Mouse (Mus musculus) CH12.LX (cell line): ENCODE measurements around the gene Necap2. TPM values are rescaled to one million over a fixed set of nuclear protein-coding genes. Genes with fewer than 3 reads are reported as not detected.

Experiments used
- DNase-seq: peaks from one replicate; pipeline ENCODE4 v3.0.0-alpha.2; 2013; ENCODE audit errors: extremely low read depth
- H3K27ac ChIP-seq: 2 replicates; pipeline ENCODE4 v1.5.1; 2012; ENCODE audit warnings: low read depth, mild to moderate bottlenecking, control low read depth, moderate library complexity; ENCODE audit not compliant: insufficient read depth
- H3K27me3 ChIP-seq: replicated peaks from 2 replicates; pipeline ENCODE3; 2012; ENCODE audit warnings: inconsistent platforms
- H3K36me3 ChIP-seq, 2 experiments: replicated peaks in 1 of 2; 2 replicates each; pipeline versions ENCODE3 to v1.6.1; 2012; ENCODE audit warnings: inconsistent platforms in 1 of 2, low read length in 1 of 2, mild to moderate bottlenecking in 1 of 2, mixed read lengths in 1 of 2, moderate library complexity in 1 of 2; ENCODE audit not compliant: control insufficient read depth in 1 of 2, insufficient read depth in 1 of 2
- H3K4me1 ChIP-seq, 2 experiments: 2 replicates each; pipeline ENCODE4 v1.6.1; 2012; ENCODE audit warnings: inconsistent platforms in 1 of 2, moderate library complexity in 1 of 2; ENCODE audit not compliant: insufficient read depth in 2 of 2, control insufficient read depth in 1 of 2
- H3K4me2 ChIP-seq: 2 replicates; pipeline ENCODE4 v1.6.1; 2012; ENCODE audit warnings: low read depth, mild to moderate bottlenecking, control low read depth; ENCODE audit not compliant: poor library complexity, insufficient read depth, severe bottlenecking
- H3K4me3 ChIP-seq, 3 experiments: fragments of 150-350 bp in 1 of 3; sonication (generic) in 1 of 3; replicated peaks in 1 of 3; 2 replicates each; pipeline versions ENCODE3 to v1.5.1; 2011 to 2012; ENCODE audit warnings: low read depth in 2 of 3, low read length in 2 of 3, mild to moderate bottlenecking in 2 of 3, moderate library complexity in 2 of 3, control low read depth in 1 of 3, improper control_type of control experiment in 1 of 3, inconsistent platforms in 1 of 3, mixed read lengths in 1 of 3; ENCODE audit not compliant: poor library complexity in 1 of 3
- H3K79me2 ChIP-seq: replicated peaks from 2 replicates; pipeline ENCODE4 v1.6.1; 2012; ENCODE audit warnings: mild to moderate bottlenecking, moderate library complexity; ENCODE audit not compliant: control insufficient read depth, poor library complexity, insufficient read depth, severe bottlenecking; ENCODE audit errors: extremely low read depth
- H3K9ac ChIP-seq: 2 replicates; pipeline ENCODE4 v1.6.1; 2012; ENCODE audit warnings: low read depth, mild to moderate bottlenecking, control low read depth, moderate library complexity; ENCODE audit not compliant: insufficient read depth
- H3K9me3 ChIP-seq: replicated peaks from 2 replicates; pipeline ENCODE3; 2012; ENCODE audit warnings: low read length, inconsistent platforms, mixed read lengths
- CHD1 ChIP-seq: IDR thresholded peaks from 2 replicates; pipeline ENCODE4 v1.6.1; 2012; ENCODE audit warnings: low read depth, low read length, improper control_type of control experiment, inconsistent platforms
- CHD2 ChIP-seq: IDR thresholded peaks from 2 replicates; pipeline ENCODE4 v1.6.1; 2011; ENCODE audit warnings: low read length, improper control_type of control experiment
- CTCF ChIP-seq, 2 experiments: IDR thresholded peaks in 1 of 2; conservative IDR thresholded peaks in 1 of 2; 2 replicates each; pipeline ENCODE4 v1.5.1; 2011 to 2012; ENCODE audit warnings: low read depth in 2 of 2, low read length in 2 of 2, improper control_type of control experiment in 1 of 2, inconsistent platforms in 1 of 2, mild to moderate bottlenecking in 1 of 2, moderate library complexity in 1 of 2
- ELF1 ChIP-seq: IDR thresholded peaks from 2 replicates; pipeline ENCODE4 v1.6.1; 2014; ENCODE audit warnings: low read depth, mild to moderate bottlenecking, inconsistent platforms, low read length, improper control_type of control experiment
- EP300 ChIP-seq: IDR thresholded peaks from 2 replicates; pipeline ENCODE4 v1.6.1; 2011; ENCODE audit warnings: low read length, improper control_type of control experiment
- GABPA ChIP-seq: IDR thresholded peaks from 2 replicates; pipeline ENCODE4 v1.6.1; 2012; ENCODE audit warnings: low read depth, low read length, improper control_type of control experiment, inconsistent platforms; ENCODE audit not compliant: insufficient replicate concordance
- MAX ChIP-seq: IDR thresholded peaks from 2 replicates; pipeline ENCODE4 v1.6.1; 2011; ENCODE audit warnings: low read length, improper control_type of control experiment
- NELFE ChIP-seq: IDR thresholded peaks from 2 replicates; pipeline ENCODE4 v1.6.1; 2011; ENCODE audit warnings: low read depth, low read length, improper control_type of control experiment
- SIN3A ChIP-seq: IDR thresholded peaks from 2 replicates; pipeline ENCODE4 v1.6.1; 2012; ENCODE audit warnings: low read length, improper control_type of control experiment, inconsistent platforms
- TBP ChIP-seq: conservative IDR thresholded peaks from 2 replicates; pipeline ENCODE4 v1.6.1; 2011; ENCODE audit warnings: low read depth, low read length, improper control_type of control experiment
- TCF12 ChIP-seq: IDR thresholded peaks from 2 replicates; pipeline ENCODE4 v1.6.1; 2014; ENCODE audit warnings: low read depth, mild to moderate bottlenecking, inconsistent platforms, low read length, improper control_type of control experiment
- UBTF ChIP-seq: IDR thresholded peaks from 2 replicates; pipeline ENCODE4 v1.6.1; 2012; ENCODE audit warnings: low read depth, mild to moderate bottlenecking, inconsistent platforms, low read length, improper control_type of control experiment, moderate library complexity
- ZKSCAN1 ChIP-seq: IDR thresholded peaks from 2 replicates; pipeline ENCODE4 v1.6.1; 2012; ENCODE audit warnings: low read depth, inconsistent platforms, low read length, improper control_type of control experiment, borderline replicate concordance
- ZMIZ1 ChIP-seq: IDR thresholded peaks from 2 replicates; pipeline ENCODE4 v1.6.1; 2012; ENCODE audit warnings: low read depth, mild to moderate bottlenecking, inconsistent platforms, low read length, improper control_type of control experiment
- ZNF384 ChIP-seq: IDR thresholded peaks from 2 replicates; pipeline ENCODE4 v1.6.1; 2012; ENCODE audit warnings: low read depth, low read length, improper control_type of control experiment, inconsistent platforms
- dilution Hi-C: fragments of 300-500 bp; cut with MboI; formaldehyde crosslinking; loops from 2 replicates; pipeline ENCODE4 v1.14.3; 2020; ENCODE audit warnings: low sequenced_read_pairs; ENCODE audit not compliant: extremely low pct_unique_long_range_greater_than_20kb, extremely low pct_ligation_motif_present
- in situ Hi-C: fragments of 300-500 bp; cut with MboI; formaldehyde crosslinking; loops from 3 replicates; pipeline ENCODE4 v1.14.3; 2019; ENCODE audit warnings: low sequenced_read_pairs, low pct_ligation_motif_present, low pct_unique_long_range_greater_than_20kb, mixed read lengths
- polyA plus RNA-seq: library from polyadenylated mRNA; unstranded; fragments of >175 nt; gene quantifications from 2 replicates; pipeline ENCODE4 v1.2.1, GENCODE M21; 2012; ENCODE audit warnings: low read depth; ENCODE audit not compliant: insufficient read length
- total RNA-seq, 2 experiments: library from RNA; depleted of rRNA; stranded (reverse); fragments of 300-350 nt in 1 of 2; fragments of >200 nt in 1 of 2; gene quantifications; 2 replicates each; pipeline ENCODE4 v1.2.3; 2012 to 2014

Gene Necap2
- total and polyA plus RNA-seq, 3 experiments: 32.6 to 41.7 (median 34.8) TPM

DNA sequence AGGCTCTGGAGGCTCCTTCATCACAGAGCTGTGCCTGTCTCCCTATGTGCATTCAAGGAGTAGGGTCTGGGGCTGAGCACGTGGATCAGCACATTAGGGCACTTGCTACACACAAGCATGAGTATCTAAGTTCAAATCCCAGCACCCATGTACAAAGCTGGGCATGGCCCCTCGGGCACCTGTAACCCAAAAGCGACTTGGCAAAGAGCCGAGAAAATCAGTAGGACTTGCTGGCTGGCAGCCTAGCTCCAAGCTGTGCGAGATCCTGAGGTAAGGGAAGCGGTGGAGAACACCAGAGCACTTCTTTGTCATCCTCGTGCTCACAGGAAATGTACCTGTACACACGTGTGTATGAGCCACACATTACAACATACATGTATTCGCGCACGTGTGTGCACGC is 25.7 kb downstream of the Necap2 start:
- H3K9ac ChIP-seq: no peak overlapping the region
- H3K27me3 ChIP-seq: no peaks in the 10 kb centered on the region
- no peaks in the 10 kb centered on the region for H3K9me3 ChIP-seq
- peaks cover 0 to 45% of the 10 kb centered on the region in 2 experiments for H3K36me3 ChIP-seq
- H3K4me2 ChIP-seq: no peak overlapping the region
- in situ Hi-C loops: no loop called here
- no peak for DNase-seq
- H3K4me3 ChIP-seq: no peak overlapping the region
- H3K79me2 ChIP-seq: no peaks in the 10 kb centered on the region
- peaks cover 4 to 21% of the 10 kb centered on the region in 2 experiments for H3K4me1 ChIP-seq
- no peak for TF ChIP-seq NELFE
- TF ChIP-seq CHD2: no peak
- TF ChIP-seq CTCF (conservative IDR thresholded peaks at IDR 0.05 in 1 of 2, IDR thresholded peaks at IDR 0.05 in 1 of 2; ENCODE audit: low read depth in 2 of 2, low read length in 2 of 2): no peak
- no peak for TF ChIP-seq GABPA
- no peak for TF ChIP-seq SIN3A
- dilution Hi-C loops: no loop called here
- H3K27ac ChIP-seq: no peak overlapping the region

DNA sequence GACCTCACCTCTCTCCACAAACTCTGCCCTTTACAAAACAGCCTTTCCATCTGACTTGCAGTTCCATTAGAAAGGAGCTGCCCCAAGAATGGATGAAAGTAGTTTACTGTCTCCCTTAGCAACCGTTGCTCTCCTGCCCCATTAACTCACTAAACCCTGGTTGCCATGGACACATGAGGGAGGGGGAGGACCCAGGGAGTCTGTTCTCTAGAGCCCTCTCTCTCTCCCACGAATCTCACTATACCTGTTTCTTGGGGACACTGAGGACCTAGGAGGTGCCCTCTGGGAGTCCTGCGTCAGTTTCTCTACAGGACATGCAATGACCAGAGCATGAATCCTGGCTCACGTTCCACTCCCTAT is 28.7 kb downstream of the Necap2 start:
- no peak for TF ChIP-seq MAX
- TF ChIP-seq EP300: no peak
- no peak for TF ChIP-seq UBTF
- TF ChIP-seq ZNF384: no peak
- H3K27me3 ChIP-seq: no peaks in the 10 kb centered on the region
- no peak overlapping the region for H3K4me2 ChIP-seq
- DNase-seq: peak; percentile 11
- no peak overlapping the region for H3K4me3 ChIP-seq
- peaks cover 7 to 21% of the 10 kb centered on the region in 2 experiments for H3K4me1 ChIP-seq
- no peaks in the 10 kb centered on the region for H3K79me2 ChIP-seq
- dilution Hi-C loops: no loop called here
- no peaks in the 10 kb centered on the region for H3K9me3 ChIP-seq
- no peak overlapping the region for H3K27ac ChIP-seq
- in situ Hi-C loops: no loop called here
- peaks cover 3 to 44% of the 10 kb centered on the region in 2 experiments for H3K36me3 ChIP-seq
- H3K9ac ChIP-seq: no peak overlapping the region

DNA sequence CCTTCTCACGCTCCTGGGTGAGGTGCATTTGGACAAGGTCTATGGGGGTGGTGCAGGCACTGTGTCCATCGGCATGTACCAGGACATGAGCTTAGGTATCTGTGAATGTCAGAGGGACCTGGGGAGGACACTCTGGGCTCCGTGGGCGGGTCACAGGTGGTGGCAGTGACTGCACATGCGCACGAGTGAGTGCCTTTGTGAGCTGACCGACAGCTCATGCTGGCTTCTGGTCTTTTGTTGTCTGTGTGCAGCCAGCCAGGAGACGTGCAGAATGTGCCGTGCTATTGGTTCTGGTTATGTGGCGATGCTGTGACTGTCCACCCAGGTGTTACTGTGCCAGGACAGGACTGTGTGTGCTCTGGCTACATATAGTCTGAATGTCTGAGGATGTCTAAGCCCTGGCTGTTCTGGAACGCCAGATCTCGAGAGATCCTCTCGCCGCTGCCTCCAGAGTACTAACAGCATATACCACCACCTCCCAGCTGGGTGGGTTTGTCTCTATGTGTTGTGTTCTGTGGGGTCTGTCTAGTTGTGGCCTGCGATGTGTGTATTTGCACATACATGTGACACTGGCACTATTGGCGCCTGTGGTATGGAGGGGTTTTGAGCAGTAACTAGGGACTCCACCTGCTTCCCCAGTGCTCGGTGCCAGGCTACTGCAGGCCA is 29.2 kb downstream of the Necap2 start:
- Histone ChIP-seq H3K9me3 (no peaks in the 10 kb centered on the region), H3K27ac (no peak overlapping the region), H3K4me1 (peaks cover 7 to 17% of the 10 kb centered on the region in 2 experiments), H3K79me2 (no peaks in the 10 kb centered on the region), H3K4me3 (no peak overlapping the region), H3K4me2 (no peak overlapping the region), H3K36me3 (peaks cover 3 to 44% of the 10 kb centered on the region in 2 experiments), H3K27me3 (no peaks in the 10 kb centered on the region), H3K9ac (no peak overlapping the region)
- no peak for TF ChIP-seq SIN3A
- TF ChIP-seq ZMIZ1: no peak
- no peak for TF ChIP-seq ZNF384
- no peak for TF ChIP-seq ZKSCAN1
- no peak for TF ChIP-seq MAX
- no peak for TF ChIP-seq CHD1
- no peak for TF ChIP-seq ELF1
- TF ChIP-seq TBP: no peak
- no peak for TF ChIP-seq TCF12
- dilution Hi-C loops: no loop called here
- no peak for DNase-seq
- in situ Hi-C loops: no loop called here
